Mouse (Mus musculus) kidney, adult 11 months (tissue): ENCODE data around the gene Inka1.
A peak's percentile ranks its signal among the peaks of the same experiment; 100 is the strongest.

ENCODE experiments used
- DNase-seq: peaks from one replicate; pipeline ENCODE4 v3.0.0; 2022

The Inka1 gene

GRCm38 (mm10) chr9:107950460-107951355 is 35.0 kb downstream of the Inka1 start:
- DNase-seq = peak; percentile 88

GRCm38 (mm10) chr9:107949922-107950235 is 35.8 kb downstream of the Inka1 start, which contains the start of gene Traip:
Gene Traip (plus strand): TSS chr9:107950136.
- DNase-seq = no peak

GRCm38 (mm10) chr9:107949184-107949921 is 36.3 kb downstream of the Inka1 start:
- DNase-seq = no peak

- no peak for DNase-seq
These were observed 38.2 kb downstream of the Inka1 start for GRCm38 (mm10) chr9:107947241-107948194.

GRCm38 (mm10) chr9:107936831-107937230 is 48.8 kb downstream of the Inka1 start:
- no peak for DNase-seq

- no peak for DNase-seq
These were observed 49.4 kb downstream of the Inka1 start for GRCm38 (mm10) chr9:107936215-107936822.

- no peak for DNase-seq
These were observed 49.9 kb downstream of the Inka1 start for GRCm38 (mm10) chr9:107935790-107936214.

- DNase-seq = no peak
These were observed 50.3 kb downstream of the Inka1 start, which contains the start of gene Camkv for GRCm38 (mm10) chr9:107935374-107935773. Gene Camkv (plus strand): TSS chr9:107935674.
